Mouse (Mus musculus) stomach, postnatal 0 days (tissue): ENCODE measurements around the gene P2ry6.

Experiments used
- CTCF ChIP-seq: IDR thresholded peaks from 2 replicates; pipeline ENCODE4 v1.5.1; 2016; ENCODE audit warnings: antibody characterized with exemption, low read depth, mild to moderate bottlenecking, moderate library complexity
- EP300 ChIP-seq: optimal IDR thresholded peaks from 2 replicates; pipeline ENCODE3; 2016; ENCODE audit warnings: antibody characterized with exemption

GRCm38 (mm10) chr7:100902451-100903137 is 71.9 kb downstream of the P2ry6 start:
- TF ChIP-seq EP300 (no peak), CTCF (peak; percentile 69)
